Mouse (Mus musculus): ENCODE measurements around the gene BC107364.
"Not testable (repeated sequence)": the region's sequence is repeated elsewhere in the genome, so short reads cannot be mapped to it uniquely, and the experiment has no call there.

Gene BC107364

GRCm38 (mm10) chr3:96451181-96451737, 847 bp downstream of the BC107364 start:
- not testable (repeated sequence) for DNase-seq (ENCODE audit: low spot score in 2 of 2)

- not testable (repeated sequence) for DNase-seq (ENCODE audit: low spot score in 2 of 2)
Observed at GRCm38 (mm10) chr3:96450586-96450896, 1.6 kb downstream of the BC107364 start.

GRCm38 (mm10) chr3:96449762-96450585, 2.1 kb downstream of the BC107364 start:
- DNase-seq (ENCODE audit: low spot score in 2 of 2) = not testable (repeated sequence)

- DNase-seq (ENCODE audit: low spot score in 2 of 2) = no peak
Observed at GRCm38 (mm10) chr3:96445436-96445835, 6.7 kb downstream of the BC107364 start.

GRCm38 (mm10) chr3:96440578-96440977, 11.5 kb downstream of the BC107364 start:
- no peak for DNase-seq (ENCODE audit: low spot score in 2 of 2)

- DNase-seq (ENCODE audit: low spot score in 2 of 2) = no peak
Observed at GRCm38 (mm10) chr3:96435557-96436091, 16.5 kb downstream of the BC107364 start.

- no peak for DNase-seq (ENCODE audit: low spot score in 2 of 2)
Observed at GRCm38 (mm10) chr3:96432207-96432606, 19.9 kb downstream of the BC107364 start.

- DNase-seq (ENCODE audit: low spot score in 2 of 2) = no peak
Observed at GRCm38 (mm10) chr3:96429819-96430132, 22.3 kb downstream of the BC107364 start.

GRCm38 (mm10) chr3:96428941-96429818, 22.9 kb downstream of the BC107364 start:
- no peak for DNase-seq (ENCODE audit: low spot score in 2 of 2)

GRCm38 (mm10) chr3:96427761-96428462, 24.2 kb downstream of the BC107364 start:
- no peak for DNase-seq (ENCODE audit: low spot score in 2 of 2)

GRCm38 (mm10) chr3:96427311-96427710, 24.8 kb downstream of the BC107364 start:
- DNase-seq (ENCODE audit: low spot score in 2 of 2) = no peak

GRCm38 (mm10) chr3:96426268-96426667, 25.8 kb downstream of the BC107364 start:
- no peak for DNase-seq (ENCODE audit: low spot score in 2 of 2)

GRCm38 (mm10) chr3:96424447-96424846, 27.7 kb downstream of the BC107364 start:
- not testable (repeated sequence) for DNase-seq (ENCODE audit: low spot score in 2 of 2)

- DNase-seq (ENCODE audit: low spot score in 2 of 2) = no peak
Observed at GRCm38 (mm10) chr3:96423889-96424288, 28.2 kb downstream of the BC107364 start.

GRCm38 (mm10) chr3:96420796-96421195, 31.3 kb downstream of the BC107364 start:
- DNase-seq (ENCODE audit: low spot score in 2 of 2) = no peak

- DNase-seq (ENCODE audit: low spot score in 2 of 2) = not testable (repeated sequence)
Observed at GRCm38 (mm10) chr3:96418902-96419301, 33.2 kb downstream of the BC107364 start.

- no peak for DNase-seq (ENCODE audit: low spot score in 2 of 2)
Observed at GRCm38 (mm10) chr3:96417850-96418815, 34.0 kb downstream of the BC107364 start.

GRCm38 (mm10) chr3:96416595-96416994, 35.5 kb downstream of the BC107364 start:
- no peak for DNase-seq (ENCODE audit: low spot score in 2 of 2)

GRCm38 (mm10) chr3:96416056-96416455, 36.0 kb downstream of the BC107364 start:
- no peak for DNase-seq (ENCODE audit: low spot score in 2 of 2)

- no peak for DNase-seq (ENCODE audit: low spot score in 2 of 2)
Observed at GRCm38 (mm10) chr3:96414951-96415327, 37.2 kb downstream of the BC107364 start.

All from urinary bladder, postnatal 4 days (tissue).